Mouse (Mus musculus) erythroblast, embryonic 14.5 days (primary cell): ENCODE measurements around the gene Olfr113.
"Not testable (repeated sequence)": the region's sequence is repeated elsewhere in the genome, so short reads cannot be mapped to it uniquely, and the experiment has no call there.

Experiments
- GATA1 ChIP-seq: IDR thresholded peaks from 2 replicates; pipeline ENCODE4 v1.6.1; 2012; ENCODE audit warnings: low read length, inconsistent platforms, mixed read lengths
- TAL1 ChIP-seq: IDR thresholded peaks from 3 replicates; pipeline ENCODE4 v1.6.1; 2012; ENCODE audit warnings: low read length, inconsistent platforms, mixed read lengths

- TF ChIP-seq GATA1, TAL1: not testable (repeated sequence)
Observed at GRCm38 (mm10) chr17:37538416-37538815, 39.0 kb downstream of the Olfr113 start.
